21 mouse cellular contexts compared by ENCODE assay signal in the genomic region with DNA sequence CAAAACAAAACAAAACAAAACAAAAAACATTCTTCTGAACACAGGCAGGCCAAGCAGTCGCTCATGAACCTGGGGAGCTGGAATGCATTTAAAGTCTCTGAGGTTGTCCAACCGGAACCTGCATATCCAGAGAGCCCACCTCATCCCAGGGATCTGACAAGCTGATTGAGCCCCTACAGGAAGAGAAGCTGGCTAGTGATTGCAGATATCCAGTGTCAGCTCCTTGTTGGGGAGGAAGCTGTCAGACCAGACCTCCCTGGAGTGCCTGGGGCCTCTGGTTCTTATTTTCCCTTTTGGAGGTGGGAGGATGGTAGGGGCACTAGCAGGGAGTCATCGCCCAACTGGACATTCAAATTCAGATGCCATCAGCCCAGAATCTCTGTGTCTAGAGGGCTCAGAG.
"Had no signal": no experiment of that assay in that cellular context is flagged by ENCODE, and none has a peak within 500 bp of the region (broad histone marks: within the 10 kb centered on the region; RNA-seq: fewer than 3 reads in every experiment).

No protein-coding gene starts in this region.

- DNase-seq: forebrain, postnatal 0 days; gastrocnemius, postnatal 14 days; gastrocnemius, postnatal 36 days; heart, adult 18-20 months; heart, postnatal 10 days; kidney, adult 18-20 months; kidney, adult 8-10 months; kidney, postnatal 25 days; layer of hippocampus, adult 9-11 months; layer of hippocampus, postnatal 36 days; left cerebral cortex, postnatal 4 days had no signal

- H3K27me3 ChIP-seq: hindbrain, embryonic 13.5 days; hindbrain, embryonic 15.5 days; intestine, embryonic 15.5 days; limb, embryonic 13.5 days; limb, embryonic 15.5 days; liver, embryonic 12.5 days had no signal

- H3K36me3 ChIP-seq: heart, embryonic 10.5 days; heart, embryonic 12.5 days; hindbrain, embryonic 13.5 days; hindbrain, embryonic 15.5 days; intestine, embryonic 15.5 days; limb, embryonic 13.5 days; limb, embryonic 15.5 days; liver, embryonic 12.5 days had no signal

- ATAC-seq: forebrain, postnatal 0 days; hindbrain, postnatal 0 days; intestine, embryonic 15.5 days; liver, embryonic 12.5 days had no signal

- H3K4me1 ChIP-seq: hindbrain, embryonic 15.5 days; limb, embryonic 15.5 days; liver, embryonic 12.5 days had no signal

- H3K27ac ChIP-seq: heart, embryonic 10.5 days; hindbrain, embryonic 13.5 days; hindbrain, embryonic 15.5 days; hindbrain, postnatal 0 days; intestine, embryonic 15.5 days; limb, embryonic 13.5 days; limb, embryonic 15.5 days; liver, embryonic 12.5 days; liver, embryonic 14.5 days had no signal

- H3K9me3 ChIP-seq: heart, embryonic 10.5 days; hindbrain, embryonic 13.5 days; hindbrain, embryonic 15.5 days; intestine, embryonic 15.5 days; limb, embryonic 13.5 days; limb, embryonic 15.5 days; liver, embryonic 12.5 days had no signal

- H3K9ac ChIP-seq: forebrain, postnatal 0 days; heart, embryonic 12.5 days; hindbrain, embryonic 13.5 days; hindbrain, embryonic 15.5 days; intestine, embryonic 15.5 days; limb, embryonic 13.5 days; limb, embryonic 15.5 days; liver, embryonic 12.5 days; liver, embryonic 14.5 days had no signal

- H3K4me2 ChIP-seq: heart, embryonic 12.5 days; hindbrain, embryonic 13.5 days; hindbrain, embryonic 15.5 days; intestine, embryonic 15.5 days; limb, embryonic 13.5 days; limb, embryonic 15.5 days; liver, embryonic 12.5 days had no signal

- H3K4me3 ChIP-seq: heart, embryonic 10.5 days; heart, embryonic 12.5 days; hindbrain, embryonic 13.5 days; hindbrain, embryonic 15.5 days; intestine, embryonic 15.5 days; limb, embryonic 13.5 days; limb, embryonic 15.5 days; liver, embryonic 12.5 days had no signal
